Mouse (Mus musculus) ES-E14 (cell line): Measurements from ENCODE around the gene C1ra.
"Not testable (repeated sequence)": the region's sequence is repeated elsewhere in the genome, so short reads cannot be mapped to it uniquely, and the experiment has no call there.

Experiments used
- CHD2 ChIP-seq: IDR thresholded peaks from 2 replicates; pipeline ENCODE4 v1.6.1; 2014; ENCODE audit warnings: mild to moderate bottlenecking, low read depth, low read length, inconsistent platforms
- HCFC1 ChIP-seq: IDR thresholded peaks from 2 replicates; pipeline ENCODE4 v1.6.1; 2012; ENCODE audit warnings: low read length, inconsistent platforms, borderline replicate concordance; ENCODE audit not compliant: insufficient read depth
- MAFK ChIP-seq: IDR thresholded peaks from 2 replicates; pipeline ENCODE4 v1.6.1; 2014; ENCODE audit warnings: mild to moderate bottlenecking, low read depth, low read length, inconsistent platforms; ENCODE audit not compliant: insufficient read depth
- ZC3H11A ChIP-seq: IDR thresholded peaks from 2 replicates; pipeline ENCODE4 v1.6.1; 2012; ENCODE audit warnings: low read depth, mild to moderate bottlenecking, inconsistent platforms, low read length, borderline replicate concordance
- ZNF384 ChIP-seq: IDR thresholded peaks from 2 replicates; pipeline ENCODE4 v1.6.1; 2012; ENCODE audit warnings: low read depth, low read length, inconsistent platforms

DNA sequence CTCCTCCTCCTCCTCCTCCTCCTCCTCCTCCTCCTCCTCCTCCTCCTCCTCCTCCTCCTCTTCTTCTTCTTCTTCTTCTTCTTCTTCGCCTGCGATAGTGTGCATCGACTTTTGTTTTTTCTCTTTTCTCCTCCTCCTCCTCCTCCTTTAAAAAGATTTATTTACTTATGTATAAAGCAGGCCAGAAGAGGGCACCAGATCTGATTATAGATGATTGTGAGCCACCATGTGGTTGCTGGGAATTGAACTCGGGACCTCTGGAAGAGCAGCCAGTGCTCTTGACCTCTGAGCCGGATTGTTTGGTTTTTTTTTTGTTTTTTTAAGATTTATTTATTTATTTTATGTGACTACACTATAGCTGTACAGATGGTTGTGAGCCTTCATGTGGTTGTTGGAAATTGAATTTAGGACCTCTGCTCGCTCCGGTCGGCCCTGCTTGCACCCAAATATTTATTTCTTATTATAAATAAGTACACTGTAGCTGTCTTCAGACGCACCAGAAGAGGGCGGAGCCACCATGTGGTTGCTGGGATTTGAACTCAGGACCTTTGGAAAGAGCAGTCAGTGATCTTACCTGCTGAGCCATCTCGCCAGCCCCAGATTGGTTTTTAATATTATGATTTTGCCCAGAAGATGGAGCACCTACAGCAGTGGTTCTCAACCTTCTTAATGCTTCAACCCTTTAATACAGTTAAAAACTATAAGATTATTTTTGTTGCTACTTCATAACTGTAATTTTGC is 36.7 kb upstream of the C1ra start:
- not testable (repeated sequence) for TF ChIP-seq ZNF384, ZC3H11A, MAFK, HCFC1, CHD2
